Mouse (Mus musculus) R1 (cell line): ENCODE data around the gene Atxn7l3.
A peak's percentile ranks its signal among the peaks of the same experiment; 100 is the strongest.

Experiments
- DNase-seq: peaks from one replicate; pipeline ENCODE4 v3.0.0-alpha.2; 2018; ENCODE audit warnings: low read depth, low spot score

Gene Atxn7l3

DNA sequence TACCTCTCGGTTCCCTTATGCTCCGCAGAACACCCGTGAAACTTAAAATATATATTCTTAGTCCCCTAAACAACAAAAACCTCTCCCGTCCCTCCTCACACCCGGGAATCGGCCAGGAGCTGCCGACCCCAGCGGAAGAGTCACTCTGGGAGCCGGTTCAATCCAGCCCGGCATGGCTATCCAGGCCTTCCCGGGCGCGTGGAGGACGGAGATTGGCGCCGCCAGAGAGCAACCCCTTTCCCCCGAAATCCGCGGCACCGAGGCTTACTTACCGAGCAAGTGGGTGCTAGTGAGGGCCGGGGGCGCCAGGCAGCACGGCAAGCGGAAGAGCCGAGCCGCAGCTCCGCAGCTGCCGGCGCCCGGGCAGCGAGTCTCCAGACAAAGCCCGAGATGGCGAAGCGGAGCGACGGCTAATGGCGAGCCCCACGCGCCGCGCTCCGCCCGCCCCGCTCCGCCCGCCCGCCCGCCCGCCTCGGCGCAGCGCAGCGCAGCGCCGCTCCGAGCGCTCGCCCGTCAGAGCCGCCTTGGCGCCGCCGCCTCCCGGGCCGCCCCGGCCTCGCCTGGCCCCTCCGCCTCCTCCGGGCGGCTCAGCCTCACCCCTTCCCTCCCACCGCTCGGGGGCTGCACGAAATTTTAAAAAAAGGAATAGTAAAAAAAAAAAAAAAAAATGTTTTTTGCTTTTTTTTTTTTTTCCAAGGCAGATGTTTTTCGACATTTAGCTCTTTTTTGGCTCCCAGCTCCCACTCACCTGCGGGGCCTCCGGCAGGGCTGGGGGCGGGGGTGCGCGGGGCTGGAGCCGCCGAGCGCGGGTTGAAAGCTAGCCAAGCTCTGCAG, 22.4 kb upstream of the Atxn7l3 start:
- DNase-seq, result peak; percentile 61

DNA sequence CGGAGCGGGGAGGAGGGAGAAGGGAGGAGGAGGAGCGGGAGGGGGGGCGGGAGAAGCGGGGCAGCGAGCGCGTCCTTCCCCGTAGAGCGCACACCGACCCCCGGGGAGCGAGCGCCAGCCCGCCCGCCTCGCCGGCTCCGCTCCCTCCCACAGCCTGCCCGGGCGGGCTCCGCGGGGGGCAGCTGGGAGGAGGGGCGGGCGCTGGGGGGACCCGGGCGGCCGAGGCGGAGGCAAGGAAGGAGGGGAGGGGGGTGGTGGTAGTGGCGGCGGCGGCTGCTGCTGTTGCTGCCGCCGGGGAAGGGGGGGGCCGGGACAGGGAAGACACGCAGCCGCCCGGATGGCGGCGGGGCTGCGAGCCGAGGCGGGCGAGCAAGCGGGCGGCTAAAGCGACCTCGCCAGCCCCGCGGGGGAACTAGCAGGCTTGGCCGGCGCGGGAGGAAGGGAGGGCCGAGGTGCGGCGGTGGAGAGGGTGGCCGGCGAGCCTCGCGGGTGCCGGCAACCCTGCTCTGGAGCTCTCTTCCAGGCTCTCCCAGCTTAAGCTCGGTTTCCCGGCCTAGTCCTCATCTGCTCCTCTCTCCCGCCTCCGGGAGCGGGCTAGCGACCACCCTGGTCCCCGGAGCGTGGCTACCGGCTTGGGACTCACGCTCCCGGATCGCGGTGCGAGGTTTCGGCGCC, 21.6 kb upstream of the Atxn7l3 start:
- DNase-seq, result peak; percentile 65

DNA sequence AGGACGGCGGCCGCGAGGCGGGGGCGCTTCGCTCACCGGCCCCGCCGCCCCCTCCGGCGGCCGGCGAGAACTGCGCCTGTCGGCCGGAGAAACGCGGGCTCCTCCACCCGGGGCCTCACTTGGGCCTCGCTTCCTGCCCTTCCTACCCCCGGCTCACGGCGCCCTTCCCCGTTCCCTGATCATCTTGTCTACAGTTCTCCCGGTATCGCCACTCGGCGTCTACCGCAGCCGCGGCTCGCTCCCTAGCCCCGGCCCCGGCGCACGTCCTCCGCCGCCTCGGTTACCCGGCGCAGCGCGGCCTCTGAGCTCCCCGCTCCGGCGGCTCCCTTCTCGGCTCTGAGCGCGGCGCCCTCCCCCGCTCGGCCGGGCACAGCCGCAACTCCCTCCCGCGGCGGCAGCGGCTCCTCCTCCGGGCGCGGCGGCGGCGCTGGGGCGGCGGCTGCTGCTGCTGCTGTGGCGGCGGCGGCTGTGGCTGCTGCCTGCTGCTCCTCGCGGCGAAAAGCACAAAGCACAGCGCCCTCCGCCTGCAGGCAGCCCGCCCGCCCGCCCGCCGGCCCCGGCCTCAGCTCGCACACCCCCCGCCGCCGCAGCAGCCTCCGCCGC, 21.0 kb upstream of the Atxn7l3 start:
- DNase-seq, result peak; percentile 50

GRCm38 (mm10) chr11:102316572-102317297, 20.3 kb upstream of the Atxn7l3 start:
- peak; percentile 90 for DNase-seq

DNA sequence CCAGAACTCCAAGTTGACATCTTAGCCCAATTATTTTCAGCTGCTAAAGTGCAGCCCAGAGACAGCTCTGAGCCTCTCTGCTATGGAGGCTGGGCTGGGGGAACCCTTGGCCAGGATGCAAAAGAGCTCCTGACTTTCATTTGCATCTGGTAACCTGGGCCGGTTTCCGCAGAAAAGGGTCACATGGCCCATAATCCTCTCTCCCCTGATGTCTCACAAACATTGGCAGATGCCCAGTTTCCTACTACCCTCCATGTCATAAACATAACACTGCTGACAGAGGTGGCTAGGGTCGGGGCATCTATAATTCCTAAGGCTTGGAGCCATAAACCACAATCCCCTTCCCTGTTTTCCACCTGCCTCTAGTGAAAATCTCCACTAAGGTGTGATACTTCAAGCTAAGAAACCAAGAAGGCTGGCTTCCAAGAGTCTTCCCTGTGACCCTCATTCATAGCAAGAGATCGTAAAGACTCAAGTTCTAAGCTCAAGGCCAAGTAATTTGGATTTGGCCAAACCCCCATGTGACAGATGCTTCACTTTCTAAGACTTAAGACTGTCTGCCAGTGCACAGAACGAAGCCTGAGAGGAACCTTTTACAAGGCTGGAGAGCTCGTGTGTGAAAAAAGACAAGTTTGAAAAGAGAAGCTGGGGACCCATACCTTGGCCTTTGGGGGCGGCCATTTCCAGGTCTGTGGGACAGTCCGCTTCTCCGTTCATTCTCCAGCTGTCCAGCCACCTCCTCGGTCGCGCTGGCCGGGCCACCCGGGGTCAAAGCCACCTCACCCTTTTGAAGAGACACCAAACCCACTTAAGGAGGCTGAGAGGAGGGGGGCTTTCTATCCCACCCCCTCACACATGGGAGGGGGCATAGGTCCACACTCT, 19.5 kb upstream of the Atxn7l3 start:
- peak; percentile 54 for DNase-seq

- no peak for DNase-seq
Observed at GRCm38 (mm10) chr11:102314321-102314720, 17.9 kb upstream of the Atxn7l3 start.

DNA sequence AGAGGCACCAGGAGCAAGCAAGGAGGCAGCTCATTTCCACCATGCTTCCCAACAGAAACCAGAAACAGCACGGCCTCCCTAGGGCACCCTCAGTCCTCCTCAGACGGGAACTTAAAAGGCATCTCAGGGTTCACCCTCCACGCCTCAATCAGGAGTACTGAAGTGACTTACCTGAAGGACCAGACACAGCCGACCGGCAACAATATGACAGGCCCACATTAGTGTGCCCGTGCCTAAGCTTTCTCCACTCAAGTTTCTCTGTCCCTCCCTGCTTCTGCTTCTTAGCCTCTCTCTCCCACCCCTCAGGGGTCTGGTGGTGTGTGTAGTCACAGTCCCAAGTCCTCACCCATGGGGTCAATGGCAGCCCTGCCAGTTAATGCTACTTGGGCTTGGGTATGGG, 16.2 kb upstream of the Atxn7l3 start:
- no peak for DNase-seq

- DNase-seq, result no peak
Observed at GRCm38 (mm10) chr11:102311966-102312365, 15.5 kb upstream of the Atxn7l3 start.

- peak; percentile 69 for DNase-seq
Observed at GRCm38 (mm10) chr11:102310768-102311695, 14.6 kb upstream of the Atxn7l3 start.

DNA sequence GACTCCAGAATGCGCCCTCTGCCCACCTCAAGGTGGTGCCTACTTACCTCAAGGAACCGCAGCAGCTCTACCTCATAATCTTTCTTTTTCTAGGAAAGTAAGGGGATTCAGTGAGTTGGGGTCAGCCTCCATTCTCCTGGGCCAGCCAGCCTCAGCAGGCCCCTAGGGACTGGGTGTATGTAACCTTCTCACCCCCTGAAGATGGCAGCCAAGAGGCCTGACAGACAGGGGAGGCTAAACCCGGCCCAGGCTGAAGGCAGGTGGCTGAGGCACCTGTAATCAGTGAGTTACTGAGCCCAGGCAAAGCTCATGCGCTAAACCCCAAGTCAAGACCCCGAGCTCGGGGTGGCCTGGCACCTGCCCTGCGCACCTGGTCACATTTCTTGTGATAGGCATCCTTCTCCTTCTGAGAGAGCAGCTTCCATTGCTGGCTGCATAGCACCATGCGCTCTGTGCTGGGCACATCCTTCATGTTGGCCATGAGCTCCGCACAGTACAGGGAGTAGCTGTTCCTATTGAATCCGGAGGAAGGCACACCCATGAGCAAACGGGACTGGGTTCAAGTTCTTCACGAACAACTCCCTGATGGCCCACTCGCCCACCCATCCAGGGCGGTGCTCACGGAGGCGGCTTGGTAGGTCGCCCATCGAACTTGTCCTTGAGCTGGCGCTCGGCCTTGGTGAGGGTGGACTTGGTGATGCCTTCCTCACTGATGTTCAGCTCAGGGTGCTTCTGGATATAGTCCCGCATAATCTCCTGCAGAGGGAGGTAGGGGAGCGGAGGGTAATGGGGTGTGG, 13.6 kb upstream of the Atxn7l3 start:
- no peak for DNase-seq

- DNase-seq, result peak; percentile 93
Observed at GRCm38 (mm10) chr11:102308979-102309378, 12.5 kb upstream of the Atxn7l3 start.

GRCm38 (mm10) chr11:102308104-102308503, 11.7 kb upstream of the Atxn7l3 start:
- no peak for DNase-seq

DNA sequence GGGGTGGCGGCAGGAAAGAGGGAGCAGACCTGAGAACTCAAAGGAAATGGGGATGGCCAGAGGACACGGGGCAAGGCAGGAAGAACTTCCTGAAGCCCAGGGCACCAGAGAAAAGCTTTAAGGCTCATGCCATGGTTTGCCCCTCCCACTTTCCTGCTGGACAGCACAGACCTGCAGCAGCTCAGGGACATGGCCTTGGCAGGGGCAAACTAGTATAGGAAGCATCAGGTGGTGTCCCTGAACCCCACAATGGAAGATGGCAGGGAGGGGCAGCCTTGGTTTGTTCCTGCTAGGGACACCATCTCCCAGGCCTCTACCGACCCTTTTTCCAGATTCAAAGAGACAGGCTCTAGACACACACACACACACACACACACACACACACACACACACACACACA, 8.9 kb upstream of the Atxn7l3 start:
- no peak for DNase-seq

- peak; percentile 59 for DNase-seq
Observed at GRCm38 (mm10) chr11:102304141-102304540, 7.7 kb upstream of the Atxn7l3 start.

GRCm38 (mm10) chr11:102299839-102300238, 3.4 kb upstream of the Atxn7l3 start:
- DNase-seq, result peak; percentile 95

GRCm38 (mm10) chr11:102297577-102298556, 1.4 kb upstream of the Atxn7l3 start:
- peak; percentile 64 for DNase-seq

DNA sequence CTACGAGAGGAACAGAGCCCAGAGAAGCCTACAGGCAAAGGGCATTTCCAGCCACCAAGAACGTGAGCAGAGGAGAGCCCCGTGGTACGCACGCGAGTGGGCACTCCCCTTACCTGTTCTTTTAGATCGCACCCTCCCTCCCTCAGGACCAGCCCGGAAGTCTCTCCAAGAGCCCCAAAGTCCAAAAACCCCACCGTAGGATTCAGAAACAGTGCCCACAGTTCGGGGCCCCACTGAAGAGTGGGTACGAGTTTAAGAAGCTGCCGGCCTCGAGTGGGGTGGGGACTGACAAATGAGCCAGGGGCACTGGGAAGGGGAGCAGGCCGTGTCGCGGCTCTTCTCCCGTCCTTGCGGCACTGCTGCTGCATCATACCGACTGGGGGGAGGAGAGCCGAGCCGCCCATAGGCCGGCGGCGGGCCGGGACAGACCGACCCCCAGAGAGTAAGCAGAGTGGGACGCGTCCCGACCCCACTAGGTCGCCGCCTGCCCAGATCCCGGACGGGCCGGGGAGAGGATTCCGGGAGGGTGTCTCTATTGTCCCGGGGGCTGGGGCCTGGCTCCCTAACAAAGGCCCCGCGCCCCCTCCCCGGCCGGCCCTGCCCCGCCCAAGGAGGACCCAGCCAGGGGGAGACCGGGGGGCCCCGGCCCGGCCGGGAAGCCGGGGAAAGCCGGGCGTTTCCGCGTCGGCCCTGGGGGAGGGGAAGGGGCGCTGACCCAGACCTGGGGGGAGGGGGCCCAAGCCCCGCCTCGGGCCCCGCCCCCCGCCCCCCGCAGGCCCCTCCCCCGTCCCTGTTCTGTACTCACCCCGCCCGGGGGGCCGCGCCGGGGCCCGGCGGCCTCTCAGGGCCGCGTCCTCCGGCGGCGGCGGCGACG, 596 bp downstream of the Atxn7l3 start:
- DNase-seq, result peak; percentile 58
